Mouse (Mus musculus) forebrain, embryonic 10.5 days (tissue): ENCODE measurements around the gene Aldh3a2. TPM values are rescaled to one million over a fixed set of nuclear protein-coding genes. Genes with fewer than 3 reads are reported as not detected.
A peak's percentile ranks its signal among the peaks of the same experiment; 100 is the strongest.
"Not testable (repeated sequence)": the region's sequence is repeated elsewhere in the genome, so short reads cannot be mapped to it uniquely, and the experiment has no call there.

Source experiments
- DNase-seq: peaks from one replicate; pipeline ENCODE4 v3.0.0-alpha.2; 2017; ENCODE audit warnings: low spot score; ENCODE audit errors: extremely low spot score
- H3K27ac ChIP-seq: fragments of 300-500 bp; sonication (generic); 2 replicates; pipeline ENCODE4 v1.5.1; 2016; ENCODE audit warnings: mild to moderate bottlenecking
- H3K27me3 ChIP-seq: fragments of 300-500 bp; sonication (generic); 2 replicates; pipeline ENCODE4 v1.6.1; 2016; ENCODE audit warnings: mild to moderate bottlenecking; ENCODE audit not compliant: poor library complexity, severe bottlenecking
- H3K36me3 ChIP-seq: fragments of 300-500 bp; sonication (generic); replicated peaks from 2 replicates; pipeline ENCODE4 v1.6.1; 2016; ENCODE audit warnings: mild to moderate bottlenecking, moderate library complexity
- H3K4me1 ChIP-seq: fragments of 300-500 bp; sonication (generic); 2 replicates; pipeline ENCODE4 v1.6.1; 2016
- H3K4me3 ChIP-seq: fragments of 300-500 bp; sonication (generic); 2 replicates; pipeline ENCODE4 v1.5.1; 2016; ENCODE audit warnings: mild to moderate bottlenecking, moderate library complexity
- H3K9me3 ChIP-seq: fragments of 300-500 bp; sonication (generic); 2 replicates; pipeline ENCODE4 v1.6.1; 2016; ENCODE audit warnings: mild to moderate bottlenecking, moderate library complexity
- WGBS: fragments of 180-500 bp; shearing (Covaris S2); methylation state at CpG from one replicate; pipeline ENCODE4 v1.1.7; 2016; 5-methylcytosine and 5-hydroxymethylcytosine counted together
- polyA plus RNA-seq: library from polyadenylated mRNA; unstranded; fragments of >200 nt; fragmentation: Nextera tagmentation; extraction: Ambion mirVana; gene quantifications from 2 replicates; pipeline ENCODE4 v1.2.1, GENCODE M21; 2016

Aldh3a2 gene
- polyA plus RNA-seq, 1 experiment from 2014 or later: 19.4 TPM

GRCm38 (mm10) chr11:61202186-61202585 lies 65.1 kb downstream of the Aldh3a2 start:
- H3K27me3 ChIP-seq: no peaks in the 10 kb centered on the region
- H3K9me3 ChIP-seq: no peaks in the 10 kb centered on the region
- WGBS: 81% methylated on average over 6 of the region's 6 CpGs
- no peaks in the 10 kb centered on the region for H3K36me3 ChIP-seq
- no peak overlapping the region for H3K4me3 ChIP-seq
- 0 out of 2 replicates have a peak, but pooled peaks cover 2% of the 10 kb centered on the region for H3K4me1 ChIP-seq
- no peak for DNase-seq
- H3K27ac ChIP-seq: no peak overlapping the region

DNA sequence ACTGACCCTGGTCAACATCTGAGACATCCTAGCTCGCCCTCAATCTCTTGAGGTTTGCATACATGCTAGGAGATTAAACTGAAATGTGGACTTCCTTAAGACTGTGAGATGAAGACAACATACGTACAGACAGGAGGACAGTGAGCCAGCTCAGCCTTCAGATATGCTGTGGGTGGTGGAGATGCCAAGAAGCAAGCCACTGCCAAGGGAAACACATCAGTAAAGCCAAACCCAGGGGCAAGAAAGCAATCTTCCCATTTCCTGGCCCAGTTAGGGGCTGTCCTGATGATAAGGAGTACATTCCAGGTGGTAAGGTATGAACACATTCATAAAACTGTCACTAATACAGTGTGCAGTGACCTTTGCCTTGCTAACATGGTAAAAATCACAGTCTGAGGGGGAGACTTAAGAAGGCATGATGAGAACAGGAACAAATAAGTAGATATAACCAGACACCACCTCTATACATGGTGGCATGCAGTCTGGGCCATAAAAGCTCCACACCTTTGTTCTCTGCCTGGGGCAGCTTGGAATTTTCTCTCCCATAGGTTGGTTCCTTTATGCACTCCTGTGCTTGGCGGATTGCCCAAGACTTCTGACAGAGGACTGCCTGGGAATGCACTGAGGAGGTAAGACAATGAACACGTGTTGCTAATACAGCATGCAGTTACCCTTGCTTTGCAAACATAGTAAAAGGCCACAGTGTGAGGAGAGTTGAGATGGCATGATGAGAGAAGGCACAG lies 67.5 kb downstream of the Aldh3a2 start:
- WGBS: 86% methylated on average over 4 of the region's 4 CpGs
- H3K27ac ChIP-seq: no peak overlapping the region

GRCm38 (mm10) chr11:61197935-61198334 lies 69.3 kb downstream of the Aldh3a2 start:
- H3K4me3 ChIP-seq: no peak overlapping the region

More for the DNA sequence above, 67.5 kb downstream of the Aldh3a2 start:
- no peak for DNase-seq
- Histone ChIP-seq H3K4me1 (0 out of 2 replicates have a peak, but pooled peaks cover 2% of the 10 kb centered on the region), H3K27me3 (no peaks in the 10 kb centered on the region), H3K9me3 (no peaks in the 10 kb centered on the region), H3K4me3 (no peak overlapping the region), H3K36me3 (no peaks in the 10 kb centered on the region)

GRCm38 (mm10) chr11:61196616-61197353 lies 70.5 kb downstream of the Aldh3a2 start:
- Histone ChIP-seq H3K36me3 (no peaks in the 10 kb centered on the region), H3K27ac (no peak overlapping the region), H3K4me3 (no peak overlapping the region), H3K9me3 (no peaks in the 10 kb centered on the region), H3K27me3 (peaks cover 9% of the 10 kb centered on the region; the same call in 1 of the 2 replicates), H3K4me1 (no peaks in the 10 kb centered on the region)
- DNase-seq: no peak
- WGBS: 89% methylated on average over 14 of the region's 14 CpGs

More at GRCm38 (mm10) chr11:61197935-61198334, 69.3 kb downstream of the Aldh3a2 start:
- Histone ChIP-seq H3K27me3 (peaks cover 9% of the 10 kb centered on the region; the same call in 1 of the 2 replicates), H3K4me1 (0 out of 2 replicates have a peak, but pooled peaks cover 2% of the 10 kb centered on the region), H3K36me3 (no peaks in the 10 kb centered on the region), H3K9me3 (no peaks in the 10 kb centered on the region), H3K27ac (no peak overlapping the region)
- DNase-seq: no peak

GRCm38 (mm10) chr11:61193392-61193791 lies 73.9 kb downstream of the Aldh3a2 start:
- Histone ChIP-seq H3K36me3 (no peaks in the 10 kb centered on the region), H3K27ac (no peak overlapping the region), H3K27me3 (peaks cover 9% of the 10 kb centered on the region; the same call in 1 of the 2 replicates), H3K4me1 (no peaks in the 10 kb centered on the region), H3K4me3 (no peak overlapping the region), H3K9me3 (no peaks in the 10 kb centered on the region)
- 18% methylated on average over 9 of the region's 9 CpGs for WGBS
- peak; percentile 68 for DNase-seq

GRCm38 (mm10) chr11:61192779-61193178 lies 74.5 kb downstream of the Aldh3a2 start:
- no peak for DNase-seq
- 97% methylated on average over 2 of the region's 2 CpGs for WGBS
- peaks cover 9% of the 10 kb centered on the region; the same call in 1 of the 2 replicates for H3K27me3 ChIP-seq
- H3K4me1 ChIP-seq: no peaks in the 10 kb centered on the region
- no peak overlapping the region for H3K27ac ChIP-seq
- no peaks in the 10 kb centered on the region for H3K9me3 ChIP-seq
- H3K36me3 ChIP-seq: no peaks in the 10 kb centered on the region
- no peak overlapping the region for H3K4me3 ChIP-seq

GRCm38 (mm10) chr11:61192123-61192522 lies 75.1 kb downstream of the Aldh3a2 start:
- WGBS: 93% methylated on average over 9 of the region's 10 CpGs
- not testable (repeated sequence) for H3K27me3 ChIP-seq, H3K4me3 ChIP-seq, H3K4me1 ChIP-seq, H3K9me3 ChIP-seq, DNase-seq, H3K36me3 ChIP-seq, H3K27ac ChIP-seq

- H3K27ac ChIP-seq: no peak overlapping the region
- H3K36me3 ChIP-seq: no peaks in the 10 kb centered on the region
- no peaks in the 10 kb centered on the region for H3K4me1 ChIP-seq
- DNase-seq: no peak
- no peaks in the 10 kb centered on the region for H3K9me3 ChIP-seq
- no peak overlapping the region for H3K4me3 ChIP-seq
- WGBS: 79% methylated on average over 2 of the region's 2 CpGs
- H3K27me3 ChIP-seq: peaks cover 9% of the 10 kb centered on the region; the same call in 1 of the 2 replicates
These were observed 76.5 kb downstream of the Aldh3a2 start for GRCm38 (mm10) chr11:61190776-61191175.

DNA sequence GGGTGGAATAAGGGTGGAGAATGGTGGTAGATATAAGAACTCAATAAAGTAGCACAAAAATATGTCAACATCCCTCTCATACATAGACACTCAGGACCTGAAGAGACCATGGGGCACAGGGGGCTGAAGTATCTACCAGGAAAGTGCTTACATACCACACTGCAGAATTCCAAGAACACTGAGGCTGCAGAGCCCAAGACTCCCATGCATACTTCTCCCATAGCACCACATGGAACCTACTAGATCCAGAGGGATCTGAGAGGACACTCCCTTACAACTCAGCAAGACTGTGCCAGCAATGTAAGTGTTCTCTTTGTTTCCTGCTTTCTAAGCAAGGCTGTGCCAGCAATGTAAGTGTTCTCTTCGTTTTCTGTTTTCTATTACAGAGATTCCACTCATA lies 83.4 kb downstream of the Aldh3a2 start:
- Histone ChIP-seq H3K4me1 (0 out of 2 replicates have a peak, but pooled peaks cover 3% of the 10 kb centered on the region), H3K9me3 (no peaks in the 10 kb centered on the region), H3K4me3 (no peak overlapping the region), H3K36me3 (no peaks in the 10 kb centered on the region), H3K27ac (no peak overlapping the region), H3K27me3 (no peaks in the 10 kb centered on the region)
- WGBS: 82% methylated on average over 1 of the region's 1 CpGs
- no peak for DNase-seq

DNA sequence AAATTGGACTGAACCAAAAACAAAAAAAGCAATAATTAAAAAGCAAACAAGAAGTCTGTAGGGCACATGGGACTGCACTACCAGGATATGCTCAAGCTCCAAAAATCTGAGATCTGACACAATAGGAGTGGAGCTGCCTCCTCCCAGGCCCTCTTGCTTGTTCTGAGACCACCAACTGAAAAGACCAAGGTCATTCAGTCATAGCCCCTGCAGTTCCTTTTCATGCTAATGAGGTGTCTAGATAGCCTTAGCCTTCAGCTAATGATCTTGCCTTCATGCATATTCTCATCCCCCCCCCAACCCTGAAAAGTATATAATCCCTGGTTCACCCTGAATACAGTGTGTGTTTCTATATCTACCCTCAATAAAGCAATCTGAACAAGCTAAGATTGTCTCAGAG lies 85.6 kb downstream of the Aldh3a2 start:
- Histone ChIP-seq H3K27ac (no peak overlapping the region), H3K36me3 (no peaks in the 10 kb centered on the region), H3K9me3 (no peaks in the 10 kb centered on the region), H3K27me3 (no peaks in the 10 kb centered on the region), H3K4me1 (0 out of 2 replicates have a peak, but pooled peaks cover 3% of the 10 kb centered on the region), H3K4me3 (no peak overlapping the region)
- DNase-seq: no peak

- H3K36me3 ChIP-seq: no peaks in the 10 kb centered on the region
- H3K4me1 ChIP-seq: peaks cover 9% of the 10 kb centered on the region
- H3K27me3 ChIP-seq: no peaks in the 10 kb centered on the region
- no peak for DNase-seq
- H3K4me3 ChIP-seq: no peak overlapping the region
- H3K27ac ChIP-seq: no peak overlapping the region
- no peaks in the 10 kb centered on the region for H3K9me3 ChIP-seq
- WGBS: 90% methylated on average over 3 of the region's 3 CpGs
These were observed 86.9 kb downstream of the Aldh3a2 start for GRCm38 (mm10) chr11:61180361-61180760.

GRCm38 (mm10) chr11:61176321-61176720 lies 90.9 kb downstream of the Aldh3a2 start:
- DNase-seq: no peak
- no peaks in the 10 kb centered on the region for H3K27me3 ChIP-seq

DNA sequence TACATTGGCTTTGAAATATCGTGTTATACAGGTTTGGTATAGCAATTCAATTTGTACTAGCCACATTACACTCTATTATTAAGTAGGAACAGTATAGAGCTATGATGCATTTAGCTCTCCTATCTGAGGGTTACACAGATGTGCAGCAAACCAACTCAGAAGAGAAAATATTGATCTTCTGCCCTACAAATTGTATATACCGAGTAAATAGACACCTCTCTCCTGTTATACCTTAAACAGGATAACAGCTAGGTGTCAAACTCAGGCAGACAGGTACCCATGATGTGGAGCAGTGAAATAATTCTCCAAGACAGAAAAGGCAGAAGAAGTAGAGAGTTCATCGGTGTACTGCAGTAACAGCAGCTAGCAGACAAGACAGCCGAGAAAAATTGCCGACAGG lies 91.5 kb downstream of the Aldh3a2 start:
- Histone ChIP-seq H3K9me3 (no peaks in the 10 kb centered on the region), H3K27me3 (no peaks in the 10 kb centered on the region), H3K4me1 (peaks cover 30% of the 10 kb centered on the region), H3K36me3 (peaks cover 14% of the 10 kb centered on the region), H3K27ac (peak overlapping the region; percentile 97), H3K4me3 (peak overlapping the region; percentile 82)
- DNase-seq: no peak
- WGBS: 76% methylated on average over 5 of the region's 5 CpGs

More at GRCm38 (mm10) chr11:61176321-61176720, 90.9 kb downstream of the Aldh3a2 start:
- WGBS: 93% methylated on average over 1 of the region's 1 CpGs
- peaks cover 30% of the 10 kb centered on the region for H3K4me1 ChIP-seq
- no peak overlapping the region for H3K27ac ChIP-seq
- H3K4me3 ChIP-seq: no peak overlapping the region
- H3K36me3 ChIP-seq: peaks cover 11% of the 10 kb centered on the region
- H3K9me3 ChIP-seq: no peaks in the 10 kb centered on the region
